Mouse (Mus musculus): ENCODE measurements around the gene Dyx1c1.

GRCm38 (mm10) chr9:72992576-72992975, 34.0 kb downstream of the Dyx1c1 start:
- no peak for TF ChIP-seq CTCF (IDR thresholded peaks at IDR 0.05; ENCODE audit: low read depth)
- TF ChIP-seq EP300 (optimal IDR thresholded peaks at IDR 0.05) = no peak
